Mouse (Mus musculus): ENCODE results near the gene Slamf7. TPM values are rescaled to one million over a fixed set of nuclear protein-coding genes. Genes with fewer than 3 reads are reported as not detected.

Slamf7 gene
- polyA plus RNA-seq, 1 experiment from 2014 or later, result 0.20 TPM

DNA sequence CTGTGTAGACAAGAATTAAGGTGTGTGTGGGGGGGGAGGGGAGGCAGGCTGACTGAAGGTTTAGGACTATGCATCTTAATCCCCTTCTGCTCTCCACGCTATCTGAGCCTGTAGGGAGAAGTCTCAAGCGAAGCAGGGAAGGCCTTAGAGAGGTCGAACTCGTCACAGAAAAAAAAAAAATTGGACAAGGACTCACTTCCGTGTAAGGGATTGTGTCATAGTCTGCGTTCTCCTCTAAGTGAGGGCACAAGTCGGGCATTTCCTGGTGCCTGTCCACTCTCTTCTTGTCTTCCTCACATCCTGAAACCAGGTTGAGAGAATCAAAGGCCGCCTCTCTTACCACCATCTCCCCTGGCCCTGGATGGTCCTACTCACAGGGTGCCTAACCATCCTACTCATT is 15.7 kb downstream of the Slamf7 start:
- H3K4me1 ChIP-seq, result no peaks in the 10 kb centered on the region
- no peaks in the 10 kb centered on the region for H3K27me3 ChIP-seq
- no peaks in the 10 kb centered on the region for H3K36me3 ChIP-seq
- no peaks in the 10 kb centered on the region for H3K9me3 ChIP-seq (replicated peaks)
- no peak for ATAC-seq (ENCODE audit: insufficient number of reproducible peaks, low FRiP score, low TSS enrichment, low read depth)
- WGBS, result 80% methylated on average over 8 of the region's 8 CpGs
- no peak overlapping the region for H3K4me2 ChIP-seq (replicated peaks)
- no peak overlapping the region for H3K9ac ChIP-seq
- H3K4me3 ChIP-seq (replicated peaks), result no peak overlapping the region
- no peak overlapping the region for H3K27ac ChIP-seq (replicated peaks)

DNA sequence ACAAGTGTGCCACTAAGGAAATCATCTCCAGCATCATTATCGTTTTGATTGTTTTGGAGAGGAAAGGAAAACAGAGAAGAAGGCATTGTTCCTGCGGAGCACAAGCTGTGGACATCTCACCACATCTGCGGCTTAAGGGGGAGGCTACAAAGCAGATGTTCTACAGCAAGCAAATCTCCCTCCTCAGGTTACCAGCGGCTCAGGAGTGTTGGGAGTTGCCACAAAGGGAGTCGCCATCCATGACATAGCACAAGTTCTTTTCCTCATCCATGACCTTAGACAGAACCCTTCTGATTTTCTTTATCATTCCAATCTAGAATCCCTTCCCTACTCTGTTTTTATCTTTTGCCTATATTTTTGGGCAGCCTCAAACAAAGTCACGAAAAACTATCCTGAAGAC is 17.1 kb downstream of the Slamf7 start:
- H3K9me3 ChIP-seq (replicated peaks), result no peaks in the 10 kb centered on the region
- H3K9ac ChIP-seq, result no peak overlapping the region
- no peak overlapping the region for H3K4me3 ChIP-seq (replicated peaks)
- no peak for ATAC-seq (ENCODE audit: insufficient number of reproducible peaks, low FRiP score, low TSS enrichment, low read depth)
- H3K27ac ChIP-seq (replicated peaks), result no peak overlapping the region
- H3K4me2 ChIP-seq (replicated peaks), result no peak overlapping the region
- H3K4me1 ChIP-seq, result no peaks in the 10 kb centered on the region
- no peaks in the 10 kb centered on the region for H3K36me3 ChIP-seq
- H3K27me3 ChIP-seq, result no peaks in the 10 kb centered on the region
- WGBS, result 57% methylated on average over 6 of the region's 6 CpGs

DNA sequence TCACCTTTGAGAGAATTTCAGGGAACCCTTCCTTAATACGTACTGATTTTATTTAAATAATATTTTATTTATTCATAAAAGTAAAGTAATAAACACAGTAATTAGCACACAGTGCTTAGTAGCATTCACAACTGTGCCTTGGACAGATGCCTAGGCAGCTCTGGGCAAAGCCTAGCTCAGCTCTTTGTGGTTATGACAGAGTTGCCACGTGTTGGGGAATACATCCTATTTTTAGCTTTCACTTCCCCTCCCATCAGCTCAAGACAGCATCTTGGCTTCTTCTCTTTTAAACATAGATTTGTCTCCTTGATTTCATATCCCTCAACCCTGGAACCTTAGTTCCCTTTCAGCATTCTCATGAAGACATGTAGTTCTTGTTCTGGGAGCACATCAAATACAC is 21.4 kb downstream of the Slamf7 start:
- H3K9ac ChIP-seq, result no peak overlapping the region
- 57% methylated on average over 2 of the region's 2 CpGs for WGBS
- no peaks in the 10 kb centered on the region for H3K4me1 ChIP-seq
- no peaks in the 10 kb centered on the region for H3K36me3 ChIP-seq
- H3K27ac ChIP-seq (replicated peaks), result no peak overlapping the region
- H3K4me2 ChIP-seq (replicated peaks), result no peak overlapping the region
- no peak for ATAC-seq (ENCODE audit: insufficient number of reproducible peaks, low FRiP score, low TSS enrichment, low read depth)
- H3K9me3 ChIP-seq (replicated peaks), result no peaks in the 10 kb centered on the region
- H3K27me3 ChIP-seq, result no peaks in the 10 kb centered on the region
- H3K4me3 ChIP-seq (replicated peaks), result no peak overlapping the region

DNA sequence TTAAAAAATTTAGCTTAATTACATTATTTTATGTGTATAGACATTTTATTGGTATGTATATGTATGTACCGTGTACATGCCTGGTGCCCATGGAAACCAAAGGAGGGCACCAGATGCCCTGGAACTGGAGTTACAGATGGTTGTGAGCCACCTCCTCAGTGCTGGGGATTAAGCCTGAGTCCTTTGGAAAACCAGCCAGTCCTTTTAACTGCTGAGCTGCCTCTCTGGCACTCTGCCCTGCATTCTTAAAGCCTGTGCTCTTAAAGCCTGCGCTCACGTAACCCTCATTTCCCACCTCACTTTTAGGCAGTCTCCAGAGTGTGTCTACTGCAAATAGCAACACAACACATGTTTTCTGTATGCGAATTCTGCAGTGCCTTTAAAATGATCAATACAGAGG is 21.9 kb downstream of the Slamf7 start:
- no peak for ATAC-seq (ENCODE audit: insufficient number of reproducible peaks, low FRiP score, low TSS enrichment, low read depth)
- H3K27me3 ChIP-seq, result no peaks in the 10 kb centered on the region
- no peak overlapping the region for H3K4me2 ChIP-seq (replicated peaks)
- H3K36me3 ChIP-seq, result no peaks in the 10 kb centered on the region
- no peaks in the 10 kb centered on the region for H3K9me3 ChIP-seq (replicated peaks)
- H3K4me1 ChIP-seq, result no peaks in the 10 kb centered on the region
- no peak overlapping the region for H3K27ac ChIP-seq (replicated peaks)
- H3K4me3 ChIP-seq (replicated peaks), result no peak overlapping the region
- WGBS, result 70% methylated on average over 4 of the region's 4 CpGs
- H3K9ac ChIP-seq, result no peak overlapping the region

DNA sequence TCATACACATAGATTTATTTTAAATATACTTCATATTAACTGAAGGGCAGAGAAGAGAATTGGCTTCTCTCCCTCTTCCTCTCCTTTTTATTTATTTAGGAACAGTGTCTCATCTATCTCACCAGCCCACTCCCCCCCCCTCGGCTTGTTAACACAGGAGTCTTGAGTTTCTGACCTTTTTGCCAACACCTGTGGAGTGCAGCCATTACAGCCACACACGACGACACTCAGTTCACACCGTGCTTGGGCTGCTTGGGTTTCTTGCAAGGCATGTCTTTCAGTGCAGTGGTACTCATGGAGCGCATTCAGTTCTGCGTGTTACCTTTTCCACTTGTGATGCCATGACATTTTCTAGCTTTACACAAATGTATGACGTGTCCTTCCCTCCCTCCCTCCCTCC is 22.8 kb downstream of the Slamf7 start:
- Histone ChIP-seq H3K4me2 (replicated peaks) (no peak overlapping the region), H3K9ac (no peak overlapping the region), H3K4me3 (replicated peaks) (no peak overlapping the region), H3K36me3 (no peaks in the 10 kb centered on the region), H3K9me3 (replicated peaks) (no peaks in the 10 kb centered on the region), H3K27ac (replicated peaks) (no peak overlapping the region), H3K27me3 (no peaks in the 10 kb centered on the region), H3K4me1 (no peaks in the 10 kb centered on the region)
- ATAC-seq (ENCODE audit: insufficient number of reproducible peaks, low FRiP score, low TSS enrichment, low read depth), result no peak
- 75% methylated on average over 7 of the region's 7 CpGs for WGBS

DNA sequence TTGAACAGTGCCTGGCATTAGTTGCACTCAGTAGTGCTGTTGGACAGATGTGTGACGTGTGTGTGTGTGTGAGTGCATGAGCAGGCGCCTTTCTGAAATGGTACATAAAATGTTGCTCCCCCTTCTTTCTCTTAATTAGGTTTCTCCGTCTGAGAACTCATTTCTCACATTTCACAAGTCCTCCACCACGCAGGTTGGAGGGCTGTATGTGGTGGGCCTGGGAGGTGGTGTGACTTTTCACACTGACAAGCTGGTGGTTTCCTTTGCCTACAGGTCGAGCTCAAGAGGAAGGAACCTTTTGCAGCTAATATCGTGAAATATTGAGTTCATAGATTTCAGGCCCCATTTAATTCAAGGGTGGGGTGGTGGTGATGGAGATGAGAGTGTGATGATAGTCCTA is 23.7 kb downstream of the Slamf7 start:
- Histone ChIP-seq H3K9ac (no peak overlapping the region), H3K4me2 (replicated peaks) (no peak overlapping the region), H3K4me3 (replicated peaks) (no peak overlapping the region), H3K36me3 (no peaks in the 10 kb centered on the region), H3K27ac (replicated peaks) (no peak overlapping the region), H3K9me3 (replicated peaks) (no peaks in the 10 kb centered on the region), H3K4me1 (no peaks in the 10 kb centered on the region), H3K27me3 (no peaks in the 10 kb centered on the region)
- WGBS, result 65% methylated on average over 6 of the region's 6 CpGs
- ATAC-seq (ENCODE audit: insufficient number of reproducible peaks, low FRiP score, low TSS enrichment, low read depth), result no peak

DNA sequence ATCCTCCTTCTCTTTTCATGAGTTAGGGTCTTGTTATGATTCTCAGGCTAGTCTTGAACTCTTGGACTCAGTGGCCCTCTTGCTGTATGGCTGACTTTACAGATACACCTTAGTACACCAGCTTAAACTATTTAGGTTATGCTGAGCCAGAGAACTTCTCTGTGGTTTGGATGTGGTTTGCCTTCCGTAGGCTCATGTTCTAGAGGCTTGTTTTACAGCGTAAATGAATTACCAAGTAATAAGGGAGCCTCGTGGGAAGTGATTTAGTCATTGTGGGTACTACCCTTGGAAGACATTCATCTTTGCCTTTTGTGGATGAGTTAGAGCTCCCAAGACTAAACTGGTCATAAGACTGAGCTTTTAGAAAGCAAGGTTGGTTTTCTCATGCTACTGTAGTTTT is 25.0 kb downstream of the Slamf7 start:
- Histone ChIP-seq H3K4me1 (no peaks in the 10 kb centered on the region), H3K4me3 (replicated peaks) (no peak overlapping the region), H3K9ac (no peak overlapping the region), H3K36me3 (no peaks in the 10 kb centered on the region), H3K4me2 (replicated peaks) (no peak overlapping the region), H3K9me3 (replicated peaks) (no peaks in the 10 kb centered on the region), H3K27me3 (no peaks in the 10 kb centered on the region), H3K27ac (replicated peaks) (no peak overlapping the region)
- ATAC-seq (ENCODE audit: insufficient number of reproducible peaks, low FRiP score, low TSS enrichment, low read depth), result no peak
- 70% methylated on average over 3 of the region's 3 CpGs for whole genome bisulfite sequencing

DNA sequence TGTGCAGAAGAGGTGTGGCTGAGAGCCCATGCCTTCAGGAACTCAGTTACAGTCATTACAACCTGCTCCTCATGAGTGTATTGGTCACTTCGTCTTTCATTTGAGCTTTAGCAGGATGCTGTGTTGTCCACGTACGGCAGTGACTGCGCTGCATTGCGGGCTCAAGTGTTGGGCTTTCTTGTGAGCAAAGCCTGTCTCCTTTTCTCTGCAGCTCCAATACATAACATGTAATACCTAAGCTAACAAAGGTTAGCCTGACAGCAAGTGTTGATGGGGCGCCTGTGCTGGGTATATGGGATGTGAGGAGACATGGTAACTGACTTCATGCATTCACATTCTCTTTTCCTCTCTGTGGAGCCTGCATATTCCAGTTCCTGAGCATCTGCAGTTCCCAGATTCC is 32.7 kb downstream of the Slamf7 start:
- Histone ChIP-seq H3K9ac (no peak overlapping the region), H3K36me3 (no peaks in the 10 kb centered on the region), H3K9me3 (replicated peaks) (no peaks in the 10 kb centered on the region), H3K4me3 (replicated peaks) (no peak overlapping the region), H3K4me2 (replicated peaks) (no peak overlapping the region), H3K4me1 (no peaks in the 10 kb centered on the region), H3K27ac (replicated peaks) (no peak overlapping the region), H3K27me3 (no peaks in the 10 kb centered on the region)
- ATAC-seq (ENCODE audit: insufficient number of reproducible peaks, low FRiP score, low TSS enrichment, low read depth), result no peak
- 90% methylated on average over 6 of the region's 6 CpGs for WGBS

DNA sequence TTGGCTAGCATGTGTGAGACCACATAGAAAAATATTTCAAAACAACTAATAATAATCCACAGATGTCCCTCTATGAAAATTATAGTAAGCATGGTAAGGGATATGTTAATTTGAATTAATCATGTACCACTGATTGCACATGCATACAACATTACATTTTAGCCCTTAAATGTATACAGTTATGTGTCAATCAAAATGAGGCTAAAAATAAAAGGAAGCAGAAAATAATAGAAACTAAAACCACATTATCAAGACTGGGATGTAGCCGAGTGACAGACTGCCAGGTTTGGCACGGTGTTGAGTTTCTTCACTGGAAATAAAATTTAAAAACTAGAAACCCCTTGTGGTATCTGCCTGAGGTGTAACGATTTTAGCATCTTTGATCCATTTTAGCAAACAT is 33.2 kb downstream of the Slamf7 start:
- Histone ChIP-seq H3K27ac (replicated peaks) (no peak overlapping the region), H3K9me3 (replicated peaks) (no peaks in the 10 kb centered on the region), H3K9ac (no peak overlapping the region), H3K4me3 (replicated peaks) (no peak overlapping the region), H3K4me2 (replicated peaks) (no peak overlapping the region), H3K4me1 (no peaks in the 10 kb centered on the region), H3K27me3 (no peaks in the 10 kb centered on the region), H3K36me3 (no peaks in the 10 kb centered on the region)
- no peak for ATAC-seq (ENCODE audit: insufficient number of reproducible peaks, low FRiP score, low TSS enrichment, low read depth)
- WGBS, result 67% methylated on average over 3 of the region's 3 CpGs

DNA sequence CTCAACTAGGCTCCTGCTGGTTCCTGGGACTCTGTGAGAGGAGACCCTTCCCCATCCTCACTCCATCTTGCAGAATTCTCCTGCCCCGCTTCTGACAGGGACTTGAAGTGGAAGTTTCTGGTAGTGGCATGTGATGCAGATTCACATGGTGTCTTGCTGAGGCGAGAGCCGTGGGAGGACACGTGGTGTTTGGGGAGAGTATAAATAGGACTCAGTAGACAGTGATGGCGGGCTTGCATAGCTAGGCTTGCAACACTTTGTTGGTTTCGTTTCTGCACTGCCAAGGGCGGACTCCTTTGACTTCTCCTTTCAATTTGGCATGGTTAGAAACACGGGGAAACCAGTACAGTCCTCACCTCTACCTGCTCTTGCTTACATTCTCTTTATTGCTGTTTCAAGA is 33.8 kb downstream of the Slamf7 start:
- H3K4me3 ChIP-seq (replicated peaks), result no peak overlapping the region
- ATAC-seq (ENCODE audit: insufficient number of reproducible peaks, low FRiP score, low TSS enrichment, low read depth), result no peak
- no peak overlapping the region for H3K9ac ChIP-seq
- no peaks in the 10 kb centered on the region for H3K4me1 ChIP-seq
- no peaks in the 10 kb centered on the region for H3K27me3 ChIP-seq
- 85% methylated on average over 8 of the region's 8 CpGs for WGBS
- no peaks in the 10 kb centered on the region for H3K36me3 ChIP-seq
- no peak overlapping the region for H3K27ac ChIP-seq (replicated peaks)
- H3K4me2 ChIP-seq (replicated peaks), result no peak overlapping the region
- no peaks in the 10 kb centered on the region for H3K9me3 ChIP-seq (replicated peaks)

DNA sequence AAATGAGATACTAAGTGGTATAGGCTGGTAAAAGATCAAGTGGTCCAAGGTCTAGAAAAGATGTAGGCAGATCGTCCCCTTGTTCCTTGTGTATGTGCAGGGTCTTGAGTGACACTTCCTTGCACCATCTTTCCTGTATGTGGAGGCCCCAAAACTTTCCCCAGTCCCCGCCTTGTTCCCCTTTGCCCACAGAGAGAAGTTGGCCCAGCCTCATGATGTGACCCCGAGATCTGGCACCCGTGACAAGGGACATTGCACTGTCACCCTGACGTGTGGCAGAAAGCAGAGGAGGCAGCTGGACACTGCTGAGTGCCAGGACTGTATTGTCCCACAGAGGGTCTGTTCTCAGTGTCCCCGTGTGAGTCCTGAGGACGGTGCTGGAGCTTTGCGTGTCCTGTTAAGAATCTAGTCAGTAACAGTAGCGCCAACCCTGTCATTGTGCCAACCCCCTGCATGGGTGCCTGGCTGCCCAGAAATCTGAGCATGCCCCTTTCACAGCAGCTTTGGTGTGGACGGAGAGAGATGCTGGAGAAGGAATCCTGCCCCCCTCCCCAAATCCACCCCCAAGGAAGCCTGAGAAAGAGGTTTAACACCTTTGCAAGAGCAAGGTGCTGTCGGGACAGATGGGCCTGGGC is 35.8 kb downstream of the Slamf7 start:
- Histone ChIP-seq H3K27ac (replicated peaks) (no peak overlapping the region), H3K9me3 (replicated peaks) (no peaks in the 10 kb centered on the region), H3K27me3 (no peaks in the 10 kb centered on the region), H3K4me3 (replicated peaks) (no peak overlapping the region), H3K4me2 (replicated peaks) (no peak overlapping the region), H3K4me1 (no peaks in the 10 kb centered on the region), H3K36me3 (no peaks in the 10 kb centered on the region), H3K9ac (no peak overlapping the region)
- 81% methylated on average over 11 of the region's 11 CpGs for WGBS
- ATAC-seq (ENCODE audit: insufficient number of reproducible peaks, low FRiP score, low TSS enrichment, low read depth), result no peak

DNA sequence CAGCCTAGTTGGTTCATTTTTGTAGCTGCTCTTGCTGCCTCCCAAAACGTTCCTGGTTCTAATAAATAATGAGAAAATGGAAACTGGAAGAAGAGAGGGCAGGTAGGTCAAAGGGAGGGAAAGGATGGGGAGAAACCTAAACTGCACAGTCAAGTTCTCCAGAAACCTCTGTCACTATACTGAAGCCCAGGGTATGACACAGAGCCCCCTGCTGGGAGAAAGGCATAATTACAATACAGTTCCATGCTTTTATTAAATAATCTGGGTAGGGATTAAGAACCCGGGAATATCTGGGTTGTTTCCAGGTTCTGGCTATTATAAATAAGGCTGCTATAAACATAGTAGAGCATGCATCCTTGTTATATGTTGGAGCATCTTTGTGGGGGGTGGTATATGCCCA is 38.9 kb downstream of the Slamf7 start:
- no peak overlapping the region for H3K27ac ChIP-seq (replicated peaks)
- H3K27me3 ChIP-seq, result no peaks in the 10 kb centered on the region
- no peak for ATAC-seq (ENCODE audit: insufficient number of reproducible peaks, low FRiP score, low TSS enrichment, low read depth)
- no peaks in the 10 kb centered on the region for H3K4me1 ChIP-seq
- H3K4me3 ChIP-seq (replicated peaks), result no peak overlapping the region
- no peak overlapping the region for H3K4me2 ChIP-seq (replicated peaks)
- H3K9ac ChIP-seq, result no peak overlapping the region
- H3K9me3 ChIP-seq (replicated peaks), result no peaks in the 10 kb centered on the region
- H3K36me3 ChIP-seq, result no peaks in the 10 kb centered on the region
- 41% methylated on average over 2 of the region's 2 CpGs for WGBS
